Mouse (Mus musculus) B cell, adult 2 months (primary cell): ENCODE data around the gene Aacs.

Source experiments
- DNase-seq, 2 experiments: peaks; one replicate each; pipeline ENCODE4 v3.0.0; 2022

The Aacs gene

GRCm38 (mm10) chr5:125534611-125535324 is 59.2 kb downstream of the Aacs start:
- DNase-seq, result no peak

DNA sequence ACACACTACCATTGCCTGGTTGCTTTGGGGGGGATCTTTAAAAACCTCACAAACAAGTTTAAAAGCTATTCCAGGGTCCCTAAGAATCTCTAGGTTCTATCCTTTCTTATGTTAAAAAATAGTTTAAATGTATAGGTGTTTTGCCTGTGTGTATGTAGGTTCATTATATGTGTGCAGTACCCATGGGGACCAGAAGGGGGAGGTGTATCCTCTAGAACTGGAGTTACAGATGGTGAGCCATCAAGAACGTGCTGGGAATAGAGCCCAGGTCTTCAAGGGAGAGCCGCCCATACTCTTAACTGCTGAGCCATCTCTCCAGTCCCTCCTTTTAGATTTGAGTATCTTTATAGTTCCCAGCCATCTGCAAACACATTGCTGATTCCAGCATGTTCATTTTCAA is 69.5 kb downstream of the Aacs start:
- DNase-seq, result no peak

- DNase-seq, result no peak
Measured at GRCm38 (mm10) chr5:125546293-125546692, 70.7 kb downstream of the Aacs start.

- no peak for DNase-seq
Measured at GRCm38 (mm10) chr5:125549750-125550489, 74.3 kb downstream of the Aacs start.

DNA sequence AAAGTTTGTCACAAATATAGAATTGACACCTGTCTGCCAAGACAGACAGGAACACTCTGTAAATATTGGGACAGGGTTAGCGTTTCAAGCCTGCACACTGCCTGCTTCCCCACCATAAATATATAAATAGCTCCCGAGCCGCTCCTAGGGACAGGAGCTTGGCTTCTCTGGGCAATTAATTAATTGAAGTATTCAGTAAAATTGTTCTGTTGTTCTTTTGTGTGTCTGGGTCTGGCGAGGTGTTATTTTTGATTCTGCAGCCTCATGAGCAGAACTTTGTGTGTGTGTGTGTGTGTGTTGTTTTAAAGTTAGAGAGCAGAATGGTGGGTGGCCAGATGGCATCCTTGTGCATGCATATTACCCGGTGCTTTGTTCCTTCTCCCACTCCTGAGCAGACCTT is 80.1 kb downstream of the Aacs start:
- DNase-seq, result no peak

DNA sequence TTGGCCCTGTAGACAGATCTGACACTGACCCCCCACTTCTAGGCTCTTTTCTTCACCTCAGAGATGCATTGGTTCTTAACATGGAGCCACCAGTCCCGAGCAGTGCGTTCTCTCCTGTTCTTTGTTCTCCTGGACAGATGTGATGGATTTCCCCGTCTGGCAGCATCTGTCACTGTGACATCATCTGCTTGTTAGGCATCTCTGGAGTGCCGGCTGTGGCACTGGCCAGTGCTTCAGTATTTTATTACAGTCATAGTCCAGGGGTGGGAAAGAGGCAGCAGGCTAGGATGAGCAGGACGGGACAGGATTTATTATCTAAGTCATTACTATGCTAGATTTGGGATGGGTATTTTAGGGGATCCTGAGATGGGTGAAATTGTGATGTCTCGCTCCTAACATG is 87.9 kb downstream of the Aacs start:
- DNase-seq, result no peak

DNA sequence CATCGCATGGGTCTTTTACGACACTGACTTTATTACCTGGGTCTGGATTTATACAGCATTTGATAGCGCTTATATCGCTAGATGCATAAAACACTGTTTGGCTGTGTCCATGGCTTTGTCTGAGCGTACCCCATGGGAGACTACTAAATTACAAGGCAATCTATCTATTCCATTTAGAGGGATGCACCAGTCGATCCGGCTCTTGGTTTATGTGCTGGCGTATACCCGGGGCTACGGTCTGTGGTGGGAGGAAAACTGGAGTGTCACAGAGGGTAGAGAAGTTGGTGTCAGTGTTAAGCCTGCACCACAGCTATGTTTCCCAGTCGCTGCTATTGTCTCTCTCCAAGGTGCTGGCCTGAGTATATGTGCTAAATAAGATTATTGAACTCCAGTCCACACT is 90.1 kb downstream of the Aacs start:
- DNase-seq, result no peak
